In genomic region chr7:13450541-13450940, GRCm38 (mm10) we compare ENCODE assay signal across 14 mouse cellular contexts. TPM values are rescaled to one million over a fixed set of nuclear protein-coding genes. Genes with fewer than 3 reads are reported as not detected.
"Had no signal": no experiment of that assay in that cellular context is flagged by ENCODE, and none has a peak within 500 bp of the region (broad histone marks: within the 10 kb centered on the region; RNA-seq: fewer than 3 reads in every experiment).

Gene Bsph1, plus strand, starts transcription at chr7:13450841.

RNA-seq across cellular contexts. Expression of gene Bsph1, which starts in this region (rescaled TPM):
- total RNA-seq: neutrophil, adult 5-6 weeks had no signal
- polyA plus RNA-seq: neural tube, embryonic 13.5 days; neural tube, embryonic 14.5 days; neural tube, embryonic 15.5 days; small intestine, adult 2 months; spleen, adult 2 months; stomach, embryonic 14.5 days; stomach, embryonic 15.5 days; stomach, embryonic 16.5 days; stomach, postnatal 0 days; testis, adult 2 months; thymus, adult 2 months; thymus, postnatal 0 days; urinary bladder, adult 2 months had no signal
